Mouse (Mus musculus) mouse trophoblast stem cell (cell line): Measurements from ENCODE around the gene Prpsap1.

Experiments used
- in situ Hi-C, 2 experiments: fragments of 300-500 bp; cut with MseI, MboI; formaldehyde crosslinking; loops; 2 replicates in 1 of 2; 3 replicates in 1 of 2; pipeline ENCODE4 v1.15.1; 2025

Prpsap1 gene

DNA sequence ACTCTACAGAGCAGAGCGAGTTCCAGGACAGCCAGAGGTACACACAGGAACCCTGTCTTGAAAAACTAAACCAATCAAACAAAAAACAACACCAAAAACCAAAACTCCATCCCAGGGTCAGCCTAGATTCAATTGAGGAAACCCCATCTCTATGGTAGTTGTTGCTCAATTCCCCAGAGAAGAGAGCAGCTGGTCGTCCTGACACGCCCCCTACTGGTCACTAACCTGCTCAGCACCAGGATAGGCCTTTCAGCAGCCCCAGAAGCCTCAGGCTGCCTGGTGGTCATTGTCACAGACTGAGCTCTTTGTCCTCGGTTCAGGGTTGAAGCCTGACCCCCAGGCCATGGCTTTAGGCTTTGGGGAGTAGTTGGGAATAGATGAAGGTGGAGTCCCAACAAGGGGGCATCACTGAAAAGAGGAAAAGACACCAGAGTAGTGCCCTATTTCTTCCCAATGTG, at the start of gene Prpsap1:
Gene Prpsap1, minus strand, starts transcription at position 408 of the 458 bp plus-strand sequence.
- in situ Hi-C loops, result no loop called here

- in situ Hi-C loops, result no loop called here
Measured at GRCm38 (mm10) chr11:116543110-116543509, 49.1 kb upstream of the Prpsap1 start.

DNA sequence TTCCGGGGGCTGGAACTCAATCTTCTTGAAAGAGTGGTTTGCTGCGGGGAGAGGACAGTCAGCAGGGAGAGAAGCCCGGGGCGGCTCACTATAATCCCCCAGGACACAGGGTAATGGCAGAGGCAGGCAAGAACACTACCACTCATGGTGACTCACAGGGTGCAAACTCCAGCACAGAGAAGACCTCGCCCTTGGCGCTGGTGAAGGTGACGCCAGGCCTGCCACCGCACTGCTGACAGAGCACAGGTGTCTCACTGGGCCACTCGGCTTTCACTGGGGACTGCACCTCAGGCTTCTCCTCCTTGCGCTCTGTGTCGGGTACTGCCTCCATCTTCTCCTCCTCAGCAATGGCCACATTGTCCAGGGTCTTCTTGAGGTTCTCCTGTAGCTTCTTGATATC, 47.2 kb upstream of the Prpsap1 start:
- in situ Hi-C loops, result no loop called here

GRCm38 (mm10) chr11:116538142-116538735, 44.2 kb upstream of the Prpsap1 start:
- in situ Hi-C loops, result no loop called here

- in situ Hi-C loops, result no loop called here
Measured at GRCm38 (mm10) chr11:116537388-116537787, 43.4 kb upstream of the Prpsap1 start.

- in situ Hi-C loops, result no loop called here
Measured at GRCm38 (mm10) chr11:116536685-116537084, 42.7 kb upstream of the Prpsap1 start.

GRCm38 (mm10) chr11:116534154-116534865, 40.3 kb upstream of the Prpsap1 start:
- in situ Hi-C loops, result loop anchor here in 1 of 2 experiments (5.0 kb wide), 1 partner anchor 37 kb away; no protein-coding TSS in a partner anchor

GRCm38 (mm10) chr11:116533341-116534153, 39.5 kb upstream of the Prpsap1 start:
- in situ Hi-C loops, result loop anchor here in 1 of 2 experiments (5.0 kb wide), 1 partner anchor 36 kb away; no protein-coding TSS in a partner anchor

DNA sequence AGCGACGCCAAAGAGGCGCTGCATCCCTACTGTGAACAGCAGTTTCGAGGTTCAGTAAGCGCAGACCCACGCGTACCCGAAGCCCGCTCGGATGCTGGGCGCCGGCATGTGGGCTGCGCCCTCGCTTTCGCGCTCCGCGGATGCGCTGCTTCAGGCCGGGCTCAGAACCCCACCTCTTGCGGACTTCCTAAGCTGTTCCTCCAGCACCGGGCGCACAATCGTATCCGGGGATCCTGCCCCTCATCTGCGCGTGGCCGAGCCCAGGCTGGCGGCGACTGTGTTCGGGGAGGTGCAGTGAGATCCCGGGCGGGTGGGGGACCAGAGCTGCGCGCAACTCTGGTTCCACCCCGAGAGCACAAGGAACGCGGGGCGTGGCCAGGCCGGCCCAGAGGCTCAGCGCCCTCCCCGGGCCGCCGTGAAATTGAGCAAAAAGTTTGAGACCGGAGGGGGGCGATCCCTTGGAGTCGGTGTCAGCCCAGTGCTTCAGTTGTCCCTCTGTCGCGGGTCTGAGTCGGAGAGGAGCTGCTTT, 38.9 kb upstream of the Prpsap1 start:
- in situ Hi-C loops, result loop anchor here in 1 of 2 experiments (5.0 kb wide), 1 partner anchor 36 kb away; no protein-coding TSS in a partner anchor

GRCm38 (mm10) chr11:116532262-116532809, 38.3 kb upstream of the Prpsap1 start:
- in situ Hi-C loops, result loop anchor here in 1 of 2 experiments (5.0 kb wide), 1 partner anchor 35 kb away; no protein-coding TSS in a partner anchor

GRCm38 (mm10) chr11:116531371-116532191, 37.6 kb upstream of the Prpsap1 start:
- in situ Hi-C loops, result loop anchor here in 1 of 2 experiments (5.0 kb wide), 1 partner anchor 34 kb away; no protein-coding TSS in a partner anchor

GRCm38 (mm10) chr11:116530187-116531147, 36.5 kb upstream of the Prpsap1 start, which contains the start of gene Sphk1:
Gene Sphk1 (plus strand): TSS chr11:116530925.
- in situ Hi-C loops, result loop anchor here in 1 of 2 experiments (5.0 kb wide), 1 partner anchor 33 kb away; no protein-coding TSS in a partner anchor

DNA sequence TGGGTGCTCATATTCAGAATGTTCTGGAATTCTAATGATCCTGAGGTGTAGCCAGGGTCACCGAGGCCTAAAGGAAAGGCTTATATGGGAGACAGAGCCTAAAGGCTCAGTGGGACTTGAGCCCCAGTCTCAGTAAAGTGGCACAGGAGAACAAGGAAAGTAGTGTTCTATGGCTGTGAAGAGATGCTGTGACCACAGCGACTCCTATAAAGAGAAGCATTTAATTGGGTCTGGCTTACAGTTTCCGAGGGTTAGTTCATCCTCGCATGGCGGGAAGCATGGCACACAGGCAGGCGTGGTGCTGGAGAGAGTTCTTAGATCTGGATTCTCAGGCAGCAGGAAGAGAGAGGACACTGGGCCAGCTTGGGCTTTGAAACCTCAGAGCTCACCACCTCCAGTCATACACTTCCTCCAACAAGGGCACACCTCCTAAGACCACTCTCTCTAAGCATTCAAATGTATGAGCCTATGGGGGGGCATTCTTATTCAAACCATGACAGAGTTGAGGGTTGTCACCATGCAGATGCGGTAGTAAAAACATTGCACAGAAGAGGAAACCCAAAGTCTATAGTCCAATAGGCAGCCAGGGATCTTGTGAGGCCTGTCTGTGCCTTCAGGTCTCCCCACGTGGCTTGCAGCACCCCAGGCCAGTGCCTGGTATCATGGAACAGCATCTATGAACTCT, 34.8 kb upstream of the Prpsap1 start:
- in situ Hi-C loops, result no loop called here

GRCm38 (mm10) chr11:116523699-116524189, 29.7 kb upstream of the Prpsap1 start:
- in situ Hi-C loops, result no loop called here

DNA sequence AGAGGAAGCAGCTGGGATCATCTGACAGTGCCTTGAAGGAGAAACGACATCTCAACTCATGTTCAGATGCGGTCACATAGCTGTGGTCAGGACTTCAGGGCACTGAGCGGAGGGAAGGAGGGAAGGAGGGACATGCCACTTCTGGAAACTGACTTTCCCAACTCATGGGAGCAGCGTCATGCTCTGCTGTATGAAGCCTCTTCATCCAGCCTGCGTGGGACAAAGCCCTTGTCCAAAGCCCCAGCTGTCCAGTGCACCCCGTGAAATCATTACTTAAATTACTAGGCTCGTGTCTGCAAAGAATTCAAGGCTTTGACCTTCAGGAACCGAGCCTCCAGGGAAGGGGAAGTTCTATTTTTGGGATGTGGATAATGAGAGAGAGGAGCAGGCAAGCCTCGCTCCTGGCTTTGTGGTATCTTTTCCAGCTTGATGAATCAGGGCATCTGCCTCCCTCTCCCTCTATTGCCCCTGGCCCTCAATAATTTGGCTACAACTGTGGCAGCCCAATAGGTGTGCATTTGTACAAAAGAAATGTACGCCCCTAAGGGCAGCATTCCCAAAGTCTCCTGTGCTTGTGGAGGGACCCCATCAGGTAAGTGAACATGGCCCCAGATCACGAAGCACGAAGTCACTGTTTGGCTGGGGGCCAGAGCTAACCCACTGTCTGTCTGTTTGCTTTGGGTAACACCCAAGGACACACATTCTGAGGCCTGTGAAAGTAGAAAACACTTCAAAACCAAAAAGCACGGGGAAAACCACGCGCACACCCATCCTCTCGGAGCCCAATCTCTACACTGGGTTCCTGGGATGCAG, 29.1 kb upstream of the Prpsap1 start:
- in situ Hi-C loops, result no loop called here

DNA sequence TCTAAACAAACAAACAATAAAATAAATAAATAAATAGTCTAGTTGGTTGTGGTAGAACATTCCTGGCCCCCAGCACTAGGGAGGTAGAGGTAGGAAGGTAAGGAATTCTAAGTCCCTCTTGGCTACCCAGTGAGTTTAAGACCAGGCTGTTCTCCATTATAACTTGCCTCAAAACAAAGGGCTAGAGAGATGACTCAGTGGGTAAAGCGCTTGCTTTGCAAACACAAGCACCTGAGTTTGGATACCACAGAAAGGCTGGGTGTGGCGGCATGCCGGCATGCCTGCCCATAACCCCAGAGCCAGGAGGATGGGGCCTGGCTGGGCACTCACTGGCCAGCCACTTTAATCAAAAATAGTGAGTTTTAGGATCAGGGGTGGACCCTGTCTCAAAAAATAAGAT, 28.0 kb upstream of the Prpsap1 start:
- in situ Hi-C loops, result no loop called here

- in situ Hi-C loops, result no loop called here
Measured at GRCm38 (mm10) chr11:116521143-116521542, 27.1 kb upstream of the Prpsap1 start.
